In the genomic region with DNA sequence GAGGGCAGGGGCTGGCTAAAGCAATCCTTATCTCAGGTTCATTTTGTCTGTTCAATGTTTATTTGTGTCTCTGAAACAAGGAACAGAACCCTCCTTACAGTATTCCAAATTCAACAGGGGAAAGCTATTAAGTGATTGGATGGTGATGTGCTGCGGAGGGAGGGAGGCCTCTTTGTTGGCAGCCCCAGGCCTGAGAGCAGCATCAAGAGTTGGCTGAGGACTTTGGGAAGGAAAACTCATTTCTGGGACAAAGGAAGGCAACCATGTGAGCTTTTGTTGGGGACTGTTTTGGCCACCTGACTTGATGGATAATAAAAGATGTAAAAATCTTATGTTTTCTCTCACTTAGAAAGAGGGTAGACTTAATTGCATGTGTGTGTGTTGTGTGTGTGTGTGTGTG, we compare ENCODE assay signal across 22 mouse cellular contexts. TPM values are rescaled to one million over a fixed set of nuclear protein-coding genes. Genes with fewer than 3 reads are reported as not detected.
DNase-seq lines count a peak whose midpoint lies in the region; ATAC-seq and TF ChIP-seq lines count a peak whose summit lies in the region.
"Had no signal": no experiment of that assay in that cellular context is flagged by ENCODE, and none has a peak within 500 bp of the region (broad histone marks: within the 10 kb centered on the region; RNA-seq: fewer than 3 reads in every experiment).

No protein-coding gene starts in this region.

- intact Hi-C loops in heart, postnatal 14 days (cut with DNase I) = no loop called here
- intact Hi-C loops in left cerebral cortex, postnatal 36 days (cut with DNase I) = no loop called here

- peaks cover 4% of the 10 kb centered on the region; the same call in 1 of the 2 replicates for H3K4me1 ChIP-seq in forebrain, embryonic 15.5 days
- no peaks in the 10 kb centered on the region for H3K4me1 ChIP-seq in forebrain, embryonic 10.5 days
- H3K4me1 ChIP-seq: embryonic facial prominence, embryonic 10.5 days; hindbrain, embryonic 12.5 days; liver, embryonic 13.5 days had no signal

- H3K36me3 ChIP-seq in forebrain, embryonic 15.5 days = no peaks in the 10 kb centered on the region
- no peaks in the 10 kb centered on the region for H3K36me3 ChIP-seq in forebrain, embryonic 10.5 days (replicated peaks)
- H3K36me3 ChIP-seq: embryonic facial prominence, embryonic 10.5 days; heart, embryonic 13.5 days; hindbrain, embryonic 12.5 days; liver, embryonic 13.5 days had no signal

- no peak overlapping the region for H3K4me3 ChIP-seq in forebrain, embryonic 15.5 days
- H3K4me3 ChIP-seq in forebrain, embryonic 10.5 days = no peak overlapping the region
- H3K4me3 ChIP-seq: embryonic facial prominence, embryonic 10.5 days; heart, embryonic 13.5 days; hindbrain, embryonic 12.5 days; liver, embryonic 13.5 days had no signal

- no peaks in the 10 kb centered on the region for H3K9me3 ChIP-seq in forebrain, embryonic 15.5 days
- H3K9me3 ChIP-seq in forebrain, embryonic 10.5 days = no peaks in the 10 kb centered on the region
- H3K9me3 ChIP-seq: embryonic facial prominence, embryonic 10.5 days; heart, embryonic 13.5 days; hindbrain, embryonic 12.5 days; liver, embryonic 13.5 days had no signal

- no peak for DNase-seq in forebrain, embryonic 10.5 days (ENCODE audit: extremely low spot score, low spot score)
- DNase-seq in brain, embryonic 14.5 days (ENCODE audit: low read depth) = peak; percentile 75
- DNase-seq in gastrocnemius, postnatal 10 days = peak; percentile 20
- peak; percentile 23 to 25 for DNase-seq in heart, postnatal 14 days
- no peak for DNase-seq in thymus, postnatal 14 days
- DNase-seq in testis, postnatal 14 days (ENCODE audit: low spot score) = no peak
- DNase-seq in left cerebral cortex, postnatal 36 days (ENCODE audit: low spot score in 2 of 2) = no peak
- DNase-seq: adrenal gland, postnatal 36 days; cerebellum, adult 11 months; cerebellum, adult 9-11 months; kidney, postnatal 4 days; liver, embryonic 13.5 days; lung, adult 2 months; lung, postnatal 14 days had no signal

- no peak overlapping the region for H3K9ac ChIP-seq in forebrain, embryonic 15.5 days (replicated peaks)
- H3K9ac ChIP-seq: heart, embryonic 13.5 days; hindbrain, embryonic 12.5 days; liver, embryonic 13.5 days had no signal

- peak; percentile 46; the same call in 1 of the 2 replicates for ATAC-seq in forebrain, embryonic 15.5 days (replicated peaks)
- ATAC-seq: CD4-positive, CD25-positive, alpha-beta regulatory T cell, adult 4 months; intestine, postnatal 0 days had no signal

- H3K27me3 ChIP-seq in forebrain, embryonic 15.5 days = no peaks in the 10 kb centered on the region
- no peaks in the 10 kb centered on the region for H3K27me3 ChIP-seq in forebrain, embryonic 10.5 days (ENCODE audit: poor library complexity, severe bottlenecking)
- H3K27me3 ChIP-seq: heart, embryonic 13.5 days; hindbrain, embryonic 12.5 days; liver, embryonic 13.5 days had no signal

- WGBS in forebrain, embryonic 15.5 days = 66% methylated on average over 1 of the region's 1 CpGs
- 93% methylated on average over 1 of the region's 1 CpGs for WGBS in forebrain, embryonic 10.5 days

- no peak for TF ChIP-seq CTCF in brain, embryonic 14.5 days (IDR thresholded peaks at IDR 0.05; ENCODE audit: borderline replicate concordance, extremely low read depth, insufficient read depth, insufficient read length)

- TF ChIP-seq POLR2A in brain, embryonic 14.5 days (IDR thresholded peaks at IDR 0.05; ENCODE audit: borderline replicate concordance, extremely low read depth, insufficient read depth, insufficient read length, poor library complexity, severe bottlenecking) = no peak

- no peak overlapping the region for H3K27ac ChIP-seq in forebrain, embryonic 15.5 days (replicated peaks)
- no peak overlapping the region for H3K27ac ChIP-seq in forebrain, embryonic 10.5 days
- H3K27ac ChIP-seq: embryonic facial prominence, embryonic 10.5 days; heart, embryonic 13.5 days; hindbrain, embryonic 12.5 days; liver, embryonic 13.5 days had no signal

- H3K4me2 ChIP-seq in forebrain, embryonic 15.5 days (replicated peaks) = no peak overlapping the region
- H3K4me2 ChIP-seq: heart, embryonic 13.5 days; hindbrain, embryonic 12.5 days; liver, embryonic 13.5 days; midbrain, embryonic 11.5 days had no signal

RNA-seq across cellular contexts. Expression of gene Ccdc80, which starts 58.8 kb away (rescaled TPM):
- 26.3 and 26.5 TPM in 2 replicates for polyA plus RNA-seq in forebrain, embryonic 15.5 days (2015; fragmentation: Nextera tagmentation; extraction: Ambion mirVana)
- 11.7 and 14.0 TPM in 2 replicates for polyA plus RNA-seq in forebrain, embryonic 10.5 days (2016; fragmentation: Nextera tagmentation; extraction: Ambion mirVana)
- 6.7 and 7.0 TPM in 2 replicates for polyA plus RNA-seq in brain, embryonic 14.5 days (2012; rRNA removed)
- 100 to 1,000 TPM; 114 to 142 TPM for total RNA-seq in gastrocnemius, postnatal 10 days (2021)
- total RNA-seq in heart, postnatal 14 days (2021) = 100 to 1,000 TPM in 1 of 2 experiments, 10 to 100 TPM in 1; 95.7 to 117 TPM
- 1 to 10 TPM; 7.4 to 7.9 TPM for total RNA-seq in left cerebral cortex, postnatal 36 days (2021)
- total RNA-seq: common myeloid progenitor, adult 5-6 weeks had no signal

Comparison
In these comparisons a context has a peak if more than half of its experiments do, and no peak if none do; other contexts are left out.
1. DNase-seq: peak in brain, embryonic 14.5 days (single experiment), gastrocnemius, postnatal 10 days (single experiment) and heart, postnatal 14 days (2 of 2); none in forebrain, embryonic 10.5 days (single experiment), thymus, postnatal 14 days (single experiment), testis, postnatal 14 days (single experiment) and left cerebral cortex, postnatal 36 days (0 of 2).
2. RNA of gene Ccdc80, which starts 58.8 kb away (total RNA-seq): 114 to 142 TPM in gastrocnemius, postnatal 10 days and 95.7 to 117 TPM in heart, postnatal 14 days; 7.4 to 7.9 TPM in left cerebral cortex, postnatal 36 days; every median in the first group is over 10 times any median in the second.